Mouse (Mus musculus) myocyte (in vitro differentiated cells): ENCODE results near the gene Tspan18.

ENCODE experiments used
- CEBPB ChIP-seq: IDR thresholded peaks from 2 replicates; pipeline ENCODE4 v1.6.1; 2011; ENCODE audit warnings: mild to moderate bottlenecking, moderate library complexity; ENCODE audit not compliant: poor library complexity, insufficient read depth, severe bottlenecking
- E2F4 ChIP-seq: IDR thresholded peaks from one replicate; pipeline ENCODE4 v1.6.1; 2011; ENCODE audit warnings: mild to moderate bottlenecking, control low read depth, moderate library complexity; ENCODE audit not compliant: insufficient read depth
- MAX ChIP-seq: IDR thresholded peaks from one replicate; pipeline ENCODE4 v1.6.1; 2011; ENCODE audit warnings: low read depth, mild to moderate bottlenecking, control low read depth
- MYOD1 ChIP-seq, 3 experiments: IDR thresholded peaks; one replicate each; pipeline ENCODE4 v1.6.1; 2011; ENCODE audit warnings: control low read depth in 2 of 3, low read depth in 2 of 3, mild to moderate bottlenecking in 2 of 3, moderate library complexity in 1 of 3; ENCODE audit not compliant: insufficient read length in 2 of 3, control insufficient read depth in 1 of 3
- MYOG ChIP-seq, 3 experiments: IDR thresholded peaks; one replicate each; pipeline ENCODE4 v1.6.1; 2011; ENCODE audit warnings: control low read depth in 2 of 3, low read depth in 2 of 3, mild to moderate bottlenecking in 2 of 3; ENCODE audit not compliant: insufficient read length in 2 of 3, control insufficient read depth in 1 of 3, insufficient read depth in 1 of 3
- POLR2A ChIP-seq: IDR thresholded peaks from one replicate; pipeline ENCODE4 v1.6.1; 2011; ENCODE audit warnings: low read depth, mild to moderate bottlenecking, control low read depth, moderate library complexity; ENCODE audit not compliant: insufficient read length
- POLR2AphosphoS2 ChIP-seq: IDR thresholded peaks from one replicate; pipeline ENCODE4 v1.6.1; 2011; ENCODE audit warnings: low read depth, control low read depth; ENCODE audit not compliant: insufficient read length
- SRF ChIP-seq: IDR thresholded peaks from one replicate; pipeline ENCODE4 v1.6.1; 2011; ENCODE audit warnings: low read depth; ENCODE audit not compliant: control insufficient read depth, insufficient read length
- TCF12 ChIP-seq: IDR thresholded peaks from one replicate; pipeline ENCODE4 v1.6.1; 2011; ENCODE audit warnings: mild to moderate bottlenecking, control low read depth; ENCODE audit not compliant: poor library complexity, insufficient read depth, severe bottlenecking
- TCF3 ChIP-seq: IDR thresholded peaks from one replicate; pipeline ENCODE4 v1.6.1; 2011; ENCODE audit warnings: low read depth, control low read depth; ENCODE audit not compliant: insufficient read length
- USF1 ChIP-seq: IDR thresholded peaks from one replicate; pipeline ENCODE4 v1.6.1; 2011; ENCODE audit warnings: low read depth, mild to moderate bottlenecking, control low read depth, moderate library complexity

- TF ChIP-seq CEBPB (no peak), MAX (no peak), POLR2A (no peak), POLR2AphosphoS2 (no peak), SRF (no peak), USF1 (no peak), MYOD1 (IDR thresholded peaks at IDR 0.05; ENCODE audit: control insufficient read depth in 1 of 3, insufficient read length in 2 of 3, low read depth in 2 of 3) (no peak), E2F4 (no peak), TCF12 (no peak), MYOG (IDR thresholded peaks at IDR 0.05; ENCODE audit: control insufficient read depth in 1 of 3, insufficient read depth in 1 of 3, insufficient read length in 2 of 3, low read depth in 2 of 3) (no peak), TCF3 (no peak)
Observed at GRCm38 (mm10) chr2:93188020-93188760, 146.1 kb downstream of the Tspan18 start.
